Mouse (Mus musculus): ENCODE measurements at regions not wholly inside any gene's neighbourhood (a gene's known extent, or its start where the extent isn't known, plus 50 kb on each side); places are given as distances from the start of the nearest gene placed in this dataset.

GRCm38 (mm10) chr10:95725349-95725748 lies 52.1 kb upstream of the Anapc15-ps start:
- no peak for DNase-seq (ENCODE audit: low spot score in 2 of 2)
